Mouse (Mus musculus): Measurements from ENCODE around the gene Mr1.

- TF ChIP-seq CTCF (IDR thresholded peaks at IDR 0.05; ENCODE audit: low read depth) (no peak), EP300 (optimal IDR thresholded peaks at IDR 0.05) (no peak)
These were observed 2.8 kb upstream of the Mr1 start for GRCm38 (mm10) chr1:155149403-155149802.
